Mouse (Mus musculus) embryonic facial prominence, embryonic 12.5 days (tissue): ENCODE results near the gene Gm37240. TPM values are rescaled to one million over a fixed set of nuclear protein-coding genes. Genes with fewer than 3 reads are reported as not detected.

Experiments
- ATAC-seq: fragments of 200-750 bp; cut with Nextera tagmentation; 2 replicates; pipeline ENCODE4 v1.8.0; 2017; ENCODE audit not compliant: insufficient number of reproducible peaks, insufficient read depth, low FRiP score, low TSS enrichment
- H3K27ac ChIP-seq: fragments of 300-500 bp; sonication (generic); 2 replicates; pipeline ENCODE4 v1.5.1; 2016; ENCODE audit warnings: mild to moderate bottlenecking
- H3K27me3 ChIP-seq: fragments of 300-500 bp; sonication (generic); 2 replicates; pipeline ENCODE4 v1.6.1; 2016; ENCODE audit warnings: mild to moderate bottlenecking, moderate library complexity
- H3K36me3 ChIP-seq: fragments of 300-500 bp; sonication (generic); 2 replicates; pipeline ENCODE4 v1.6.1; 2016; ENCODE audit warnings: mild to moderate bottlenecking
- H3K4me1 ChIP-seq: fragments of 300-500 bp; sonication (generic); 2 replicates; pipeline ENCODE4 v1.6.1; 2016
- H3K4me2 ChIP-seq: fragments of 300-500 bp; sonication (generic); replicated peaks from 2 replicates; pipeline ENCODE4 v1.6.1; 2016; ENCODE audit warnings: mild to moderate bottlenecking, moderate library complexity
- H3K4me3 ChIP-seq: fragments of 300-500 bp; sonication (generic); 2 replicates; pipeline ENCODE4 v1.5.1; 2016; ENCODE audit warnings: mild to moderate bottlenecking
- H3K9ac ChIP-seq: fragments of 300-500 bp; sonication (generic); 2 replicates; pipeline ENCODE4 v1.6.1; 2016; ENCODE audit warnings: mild to moderate bottlenecking, moderate library complexity
- H3K9me3 ChIP-seq: fragments of 300-500 bp; sonication (generic); 2 replicates; pipeline ENCODE4 v1.6.1; 2016; ENCODE audit warnings: mild to moderate bottlenecking, moderate library complexity
- WGBS: fragments of 180-500 bp; shearing (Covaris S2); methylation state at CpG from one replicate; pipeline ENCODE4 v1.1.7; 2016; 5-methylcytosine and 5-hydroxymethylcytosine counted together
- polyA plus RNA-seq: library from polyadenylated mRNA; unstranded; fragments of >200 nt; fragmentation: Nextera tagmentation; extraction: Ambion mirVana; gene quantifications from 2 replicates; pipeline ENCODE4 v1.2.1, GENCODE M21; 2016

Gene Gm37240
- polyA plus RNA-seq, 1 experiment from 2014 or later, result 4.0 TPM

DNA sequence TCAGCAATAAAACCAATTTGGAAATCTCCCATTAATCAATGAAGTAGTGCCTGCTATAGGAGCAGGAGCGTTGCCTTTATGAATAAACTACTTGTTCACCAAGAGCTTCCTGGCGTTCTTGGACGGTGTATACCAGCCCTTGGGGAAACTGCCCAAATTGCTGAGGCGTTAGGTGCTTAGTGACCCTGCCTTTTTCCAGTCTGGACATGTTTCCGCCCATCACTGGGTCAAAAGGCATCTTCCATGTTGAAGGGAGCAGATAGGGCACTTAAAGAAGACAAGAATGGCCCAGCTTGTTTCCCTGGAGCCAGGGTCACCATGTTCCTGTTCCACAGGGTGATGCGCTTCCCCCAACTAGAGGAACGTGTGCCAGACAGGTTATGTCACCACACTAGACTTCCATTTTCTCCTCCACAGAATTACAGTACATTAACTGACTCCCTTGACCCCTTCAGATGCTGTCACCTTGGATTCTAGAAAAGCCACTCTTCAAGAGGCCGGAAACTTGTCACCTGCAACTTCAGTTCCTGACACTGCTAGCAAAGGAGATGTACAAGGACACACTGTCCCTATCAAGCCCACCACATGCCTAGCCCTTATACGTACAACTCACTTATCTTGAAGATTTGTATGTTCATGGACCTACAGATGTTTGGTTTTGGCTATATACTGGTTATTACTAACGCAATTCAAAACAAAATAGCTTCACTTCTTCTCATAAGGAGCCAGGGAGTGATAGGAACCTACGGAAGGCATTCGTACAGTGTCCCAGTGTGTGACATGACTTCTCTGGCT lies 1412.1 kb downstream of the Gm37240 start:
- Histone ChIP-seq H3K9me3 (no peaks in the 10 kb centered on the region), H3K4me2 (no peak overlapping the region), H3K36me3 (no peaks in the 10 kb centered on the region), H3K9ac (no peak overlapping the region), H3K27me3 (peaks cover 33% of the 10 kb centered on the region), H3K4me3 (no peak overlapping the region), H3K27ac (no peak overlapping the region), H3K4me1 (peaks cover 30% of the 10 kb centered on the region)
- 81% methylated on average over 12 of the region's 12 CpGs for WGBS
- no peak for ATAC-seq

DNA sequence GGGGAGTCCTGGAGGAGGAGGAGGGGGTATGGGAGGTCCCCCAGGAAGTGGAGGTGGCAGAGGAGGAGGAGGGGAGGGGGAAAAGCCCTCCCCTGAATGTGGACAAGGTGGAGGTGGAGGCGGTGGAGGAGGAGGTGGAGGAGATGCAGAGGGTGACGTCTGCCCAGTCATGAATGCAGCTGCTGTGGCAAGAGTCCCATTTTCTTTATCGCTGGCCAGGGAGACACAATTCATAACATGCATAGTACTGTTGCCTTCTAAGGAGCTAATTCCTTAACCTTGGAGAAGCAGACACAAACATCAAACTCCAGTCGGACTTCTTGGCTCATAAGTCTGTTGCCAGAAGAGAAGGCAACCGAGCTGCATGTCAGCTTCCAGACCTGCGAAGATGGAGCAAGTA lies 1412.9 kb downstream of the Gm37240 start:
- H3K27me3 ChIP-seq, result peaks cover 26% of the 10 kb centered on the region
- H3K9ac ChIP-seq, result no peak overlapping the region
- 91% methylated on average over 6 of the region's 6 CpGs for WGBS

DNA sequence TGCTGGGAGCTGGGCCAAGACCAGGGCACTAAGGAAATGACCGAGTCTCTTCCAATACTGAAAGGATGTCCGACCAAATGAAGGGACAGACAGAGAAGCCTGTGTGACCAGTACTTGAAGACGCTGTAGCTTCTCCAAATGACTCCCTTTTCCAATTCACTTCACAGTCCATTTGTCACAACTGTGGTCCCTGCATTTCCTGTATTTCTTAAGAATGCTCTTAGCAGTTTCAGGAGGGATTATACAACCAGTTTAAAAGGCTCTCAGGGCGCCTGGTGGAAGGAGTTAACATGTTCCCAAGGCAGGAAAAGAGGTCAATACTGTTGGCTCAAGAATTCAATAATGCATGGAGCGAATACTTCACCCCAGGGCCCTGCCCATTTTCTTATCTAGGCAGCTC lies 1414.4 kb downstream of the Gm37240 start:
- no peak overlapping the region for H3K4me2 ChIP-seq
- no peak for ATAC-seq

More for the DNA sequence above, 1412.9 kb downstream of the Gm37240 start:
- no peak for ATAC-seq
- Histone ChIP-seq H3K36me3 (no peaks in the 10 kb centered on the region), H3K4me2 (no peak overlapping the region), H3K4me1 (peaks cover 30% of the 10 kb centered on the region), H3K27ac (no peak overlapping the region), H3K4me3 (no peak overlapping the region), H3K9me3 (no peaks in the 10 kb centered on the region)

DNA sequence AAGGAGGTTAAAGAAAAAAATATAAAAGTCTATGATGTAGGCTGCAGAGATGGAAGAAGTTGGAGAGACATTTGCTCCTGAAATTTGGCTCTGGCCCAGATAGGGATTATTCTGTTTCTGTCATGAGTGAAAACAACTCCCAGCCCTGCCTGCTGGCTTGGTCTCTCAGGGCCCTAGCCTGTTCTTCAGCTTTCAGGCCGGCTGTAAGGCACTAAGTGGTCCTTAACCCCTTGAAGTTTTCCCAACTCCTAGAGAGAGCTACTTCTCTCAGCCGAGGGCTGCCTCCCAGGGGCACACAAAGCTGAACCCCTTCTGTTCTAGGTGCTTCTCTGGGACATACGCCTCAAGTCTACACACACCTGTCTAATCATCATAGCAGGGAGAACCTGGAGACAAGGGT lies 1414.8 kb downstream of the Gm37240 start:
- H3K27me3 ChIP-seq, result peaks cover 8% of the 10 kb centered on the region
- H3K9ac ChIP-seq, result no peak overlapping the region
- H3K4me2 ChIP-seq, result no peak overlapping the region
- H3K36me3 ChIP-seq, result no peaks in the 10 kb centered on the region
- H3K4me1 ChIP-seq, result peaks cover 26% of the 10 kb centered on the region
- no peak overlapping the region; the same call in 1 of the 2 replicates for H3K27ac ChIP-seq
- 0 out of 2 replicates have a peak, but pooled peaks have one; percentile 36 for ATAC-seq
- no peaks in the 10 kb centered on the region for H3K9me3 ChIP-seq
- H3K4me3 ChIP-seq, result no peak overlapping the region
- WGBS, result 40% methylated on average over 3 of the region's 3 CpGs

More for the DNA sequence above, 1414.4 kb downstream of the Gm37240 start:
- H3K36me3 ChIP-seq, result no peaks in the 10 kb centered on the region
- WGBS, result 61% methylated on average over 5 of the region's 5 CpGs
- H3K27ac ChIP-seq, result no peak overlapping the region
- H3K9ac ChIP-seq, result no peak overlapping the region
- peaks cover 13% of the 10 kb centered on the region for H3K27me3 ChIP-seq
- H3K4me1 ChIP-seq, result peaks cover 24% of the 10 kb centered on the region
- H3K9me3 ChIP-seq, result no peaks in the 10 kb centered on the region
- H3K4me3 ChIP-seq, result no peak overlapping the region

DNA sequence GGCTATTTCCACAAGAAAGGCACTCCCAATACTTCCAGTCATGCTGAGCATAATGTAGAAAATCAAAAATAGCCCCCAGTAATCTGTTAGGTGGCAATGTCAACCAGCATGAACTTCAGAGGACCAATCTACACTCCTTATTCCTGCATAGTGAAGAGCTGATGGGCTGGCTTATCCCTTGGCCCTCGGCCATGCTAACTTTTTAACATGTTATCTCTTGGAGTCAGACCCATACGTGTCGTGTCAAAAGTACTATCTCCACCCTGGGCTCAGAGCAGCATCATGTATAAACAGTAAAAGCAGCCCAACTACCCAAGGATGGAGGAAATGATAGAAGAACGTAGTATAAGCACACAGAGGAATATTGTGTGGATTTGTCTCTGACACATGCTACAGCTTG lies 1416.2 kb downstream of the Gm37240 start:
- Histone ChIP-seq H3K4me1 (peaks cover 26% of the 10 kb centered on the region), H3K36me3 (no peaks in the 10 kb centered on the region), H3K9me3 (no peaks in the 10 kb centered on the region), H3K4me3 (no peak overlapping the region), H3K27ac (no peak overlapping the region), H3K9ac (no peak overlapping the region), H3K4me2 (no peak overlapping the region), H3K27me3 (no peaks in the 10 kb centered on the region)
- 93% methylated on average over 4 of the region's 4 CpGs for WGBS
- no peak; the same call in 1 of the 2 replicates for ATAC-seq

DNA sequence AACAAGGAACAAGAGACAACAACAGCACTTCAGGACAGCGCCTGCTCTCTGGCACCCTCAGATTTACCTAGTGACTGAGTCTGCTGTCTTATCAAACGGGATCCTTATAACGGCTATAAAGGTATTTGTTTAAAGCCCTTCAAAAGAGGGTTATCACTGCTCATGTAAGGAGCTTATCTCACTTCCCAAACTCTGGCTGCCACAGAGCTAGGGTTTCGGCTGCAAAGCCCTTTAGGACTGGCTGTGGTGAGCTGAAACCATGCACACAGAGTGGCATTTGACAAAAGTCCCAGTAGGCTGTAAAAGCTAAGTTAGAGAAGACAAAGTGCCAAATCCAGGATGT lies 1419.2 kb downstream of the Gm37240 start:
- ATAC-seq, result no peak
- no peaks in the 10 kb centered on the region for H3K36me3 ChIP-seq
- no peaks in the 10 kb centered on the region for H3K27me3 ChIP-seq
- no peaks in the 10 kb centered on the region for H3K9me3 ChIP-seq
- peaks cover 13% of the 10 kb centered on the region; the same call in 1 of the 2 replicates for H3K4me1 ChIP-seq
- H3K27ac ChIP-seq, result no peak overlapping the region
- no peak overlapping the region for H3K9ac ChIP-seq
- no peak overlapping the region for H3K4me2 ChIP-seq
- WGBS, result 40% methylated on average over 4 of the region's 4 CpGs
- no peak overlapping the region for H3K4me3 ChIP-seq

DNA sequence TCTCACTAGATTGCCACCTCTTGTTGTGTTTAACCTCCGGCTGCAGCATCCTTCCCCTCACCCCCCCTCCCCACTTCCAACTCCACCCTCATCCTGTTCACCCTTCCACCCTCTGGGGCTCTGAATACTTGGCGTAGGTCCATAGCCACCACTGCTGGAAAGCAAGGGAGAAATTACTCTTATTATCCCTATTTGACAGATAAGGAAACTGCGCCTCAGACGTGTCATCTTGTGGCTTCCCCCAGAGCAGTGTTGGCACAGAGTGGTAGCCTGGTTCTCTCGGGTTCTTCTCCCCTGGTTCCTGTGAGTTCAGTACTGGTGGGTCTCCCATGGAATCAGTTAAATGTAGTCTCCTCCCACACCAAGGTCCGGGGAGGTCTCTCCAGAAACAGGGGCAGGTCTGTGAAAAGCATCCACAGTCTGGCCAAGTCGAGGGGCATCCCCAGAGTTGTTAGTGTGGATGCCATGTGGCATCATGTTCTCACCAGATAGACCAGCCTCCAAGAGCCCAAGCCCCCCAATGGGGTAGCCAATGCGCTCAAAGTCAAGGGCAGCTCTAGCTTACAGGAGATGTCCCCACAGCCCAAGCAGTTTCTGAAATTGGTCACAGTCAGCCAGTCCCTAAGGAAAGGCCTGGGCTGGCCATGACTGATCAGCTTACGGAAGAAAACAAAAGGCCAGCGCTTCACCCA lies 1419.8 kb downstream of the Gm37240 start:
- Histone ChIP-seq H3K27ac (no peak overlapping the region), H3K9ac (no peak overlapping the region), H3K27me3 (no peaks in the 10 kb centered on the region), H3K4me2 (no peak overlapping the region), H3K4me3 (no peak overlapping the region), H3K9me3 (no peaks in the 10 kb centered on the region), H3K36me3 (no peaks in the 10 kb centered on the region), H3K4me1 (peaks cover 9% of the 10 kb centered on the region; the same call in 1 of the 2 replicates)
- 58% methylated on average over 10 of the region's 10 CpGs for WGBS
- ATAC-seq, result no peak

DNA sequence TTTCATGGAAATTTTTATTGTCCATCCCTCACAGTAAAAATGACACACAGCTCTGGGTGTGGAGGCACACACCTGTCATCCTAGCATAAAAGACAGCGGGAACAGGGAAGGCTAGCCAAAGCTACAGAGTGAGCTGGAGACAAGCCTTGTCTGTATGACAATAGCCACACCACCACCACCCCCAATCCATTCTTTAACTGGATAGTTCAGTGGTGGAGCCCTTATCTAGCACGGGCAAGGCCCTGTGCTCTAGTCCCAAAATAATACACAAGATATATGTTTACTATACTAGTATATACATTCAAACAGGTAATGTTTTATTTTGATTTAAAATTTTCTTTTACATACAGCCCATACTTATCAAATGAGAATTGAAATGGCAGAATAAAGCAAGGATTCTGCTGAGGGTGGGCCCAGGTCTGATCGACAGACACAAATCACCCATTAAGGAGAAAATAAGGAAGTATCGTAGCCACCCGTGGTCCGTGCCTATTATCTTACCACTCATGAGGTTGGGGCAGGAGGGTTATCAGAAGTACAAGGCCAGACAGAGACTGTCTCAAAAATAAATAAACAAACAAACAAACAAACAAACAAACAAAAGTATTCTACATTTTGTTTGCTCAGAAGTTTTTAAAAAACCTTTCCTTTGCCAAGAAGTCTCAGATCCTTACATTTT lies 1421.4 kb downstream of the Gm37240 start:
- Histone ChIP-seq H3K36me3 (no peaks in the 10 kb centered on the region), H3K4me2 (no peak overlapping the region), H3K27ac (no peak overlapping the region), H3K4me1 (peaks cover 15% of the 10 kb centered on the region), H3K27me3 (no peaks in the 10 kb centered on the region), H3K9ac (no peak overlapping the region), H3K9me3 (no peaks in the 10 kb centered on the region), H3K4me3 (no peak overlapping the region)
- WGBS, result 74% methylated on average over 6 of the region's 6 CpGs
- no peak for ATAC-seq

DNA sequence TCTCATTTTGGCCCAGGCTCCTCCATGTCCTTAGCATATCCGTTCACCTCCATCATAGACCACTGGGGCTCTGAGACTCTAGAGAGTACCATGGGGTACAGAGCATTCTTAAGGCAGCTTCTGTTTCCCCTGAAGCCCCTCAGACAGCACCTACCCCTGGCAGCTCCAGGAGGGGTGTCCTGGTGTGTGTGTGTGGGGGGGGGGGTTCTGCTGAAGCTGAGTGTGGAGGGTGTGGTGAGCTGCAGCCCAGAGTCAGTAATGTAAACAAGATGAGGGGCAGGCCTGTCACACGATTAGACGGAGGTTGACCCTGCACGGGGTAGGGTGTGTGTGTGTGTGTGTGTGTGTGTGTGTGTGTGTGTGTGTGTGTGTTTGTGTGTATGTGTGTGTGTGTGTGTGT lies 1425.6 kb downstream of the Gm37240 start:
- H3K27ac ChIP-seq, result 0 out of 2 replicates have a peak overlapping the region, but pooled peaks have one; percentile 9
- no peak; the same call in 1 of the 2 replicates for ATAC-seq
- 28% methylated on average over 4 of the region's 4 CpGs for WGBS

DNA sequence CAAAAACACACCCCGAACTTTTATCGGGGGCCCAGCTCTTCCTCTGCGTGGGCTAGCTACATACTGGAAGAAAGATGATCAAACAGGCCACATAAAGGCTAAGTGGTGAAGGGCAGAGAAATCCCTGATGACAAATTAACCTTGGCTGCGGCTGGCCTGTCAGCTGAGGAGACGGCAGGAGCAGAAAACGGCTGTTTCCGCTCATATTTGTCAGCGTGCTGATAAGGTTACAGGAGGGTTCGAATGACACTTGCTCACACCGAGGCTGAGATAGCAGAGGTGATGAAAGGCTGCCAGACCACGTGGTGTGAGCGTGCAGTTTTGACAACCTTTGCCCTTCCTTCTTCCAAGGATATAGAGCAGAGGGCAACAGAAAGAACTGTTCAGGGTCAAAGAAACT lies 1426.4 kb downstream of the Gm37240 start:
- H3K27me3 ChIP-seq, result no peaks in the 10 kb centered on the region
- H3K27ac ChIP-seq, result peak overlapping the region; percentile 36
- H3K36me3 ChIP-seq, result no peaks in the 10 kb centered on the region
- H3K4me3 ChIP-seq, result no peak overlapping the region
- ATAC-seq, result peak; percentile 39; the same call in 1 of the 2 replicates
- no peaks in the 10 kb centered on the region for H3K9me3 ChIP-seq
- 8% methylated on average over 12 of the region's 12 CpGs for WGBS
- peaks cover 27% of the 10 kb centered on the region for H3K4me1 ChIP-seq
- H3K4me2 ChIP-seq, result 0 out of 2 replicates have a peak overlapping the region, but pooled peaks have one; percentile 7
- H3K9ac ChIP-seq, result no peak overlapping the region

More for the DNA sequence above, 1425.6 kb downstream of the Gm37240 start:
- no peaks in the 10 kb centered on the region for H3K36me3 ChIP-seq
- H3K9me3 ChIP-seq, result no peaks in the 10 kb centered on the region
- H3K27me3 ChIP-seq, result no peaks in the 10 kb centered on the region
- H3K4me3 ChIP-seq, result no peak overlapping the region
- H3K4me1 ChIP-seq, result peaks cover 27% of the 10 kb centered on the region
- no peak overlapping the region for H3K9ac ChIP-seq
- no peak overlapping the region for H3K4me2 ChIP-seq

DNA sequence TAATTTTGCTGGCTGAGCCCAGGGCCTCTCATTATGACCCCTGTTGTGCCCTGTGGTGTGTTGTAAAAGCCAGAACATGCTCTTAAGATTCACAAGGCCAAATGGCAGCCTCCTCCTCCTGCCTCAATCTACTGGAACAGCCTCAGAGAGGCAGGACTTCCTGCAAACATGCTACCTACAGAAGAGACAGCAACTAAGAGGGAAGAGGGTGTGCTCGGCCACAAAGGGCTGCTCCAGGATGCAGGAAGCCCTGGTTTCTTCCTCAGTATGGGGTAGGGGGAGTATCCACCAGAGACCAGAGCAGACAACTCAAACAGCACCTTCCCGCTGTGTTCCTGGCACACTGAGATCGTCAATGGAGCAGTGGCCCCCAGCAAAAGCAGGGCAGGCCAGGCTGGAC lies 1426.8 kb downstream of the Gm37240 start:
- 0 out of 2 replicates have a peak overlapping the region, but pooled peaks have one; percentile 7 for H3K4me2 ChIP-seq
- no peaks in the 10 kb centered on the region for H3K36me3 ChIP-seq
- no peak for ATAC-seq
- H3K9me3 ChIP-seq, result no peaks in the 10 kb centered on the region
- peaks cover 27% of the 10 kb centered on the region for H3K4me1 ChIP-seq
- no peak overlapping the region for H3K4me3 ChIP-seq
- H3K9ac ChIP-seq, result no peak overlapping the region
- no peaks in the 10 kb centered on the region for H3K27me3 ChIP-seq
- 26% methylated on average over 3 of the region's 3 CpGs for WGBS
- peak overlapping the region; percentile 36; the same call in 1 of the 2 replicates for H3K27ac ChIP-seq
